Mouse (Mus musculus): ENCODE data around the gene Nrxn1. TPM values are rescaled to one million over a fixed set of nuclear protein-coding genes. Genes with fewer than 3 reads are reported as not detected.

The Nrxn1 gene
- total RNA-seq, 2 experiments from 2014 or later: 450 to 453 TPM

GRCm38 (mm10) chr17:90455904-90456303, 637.0 kb downstream of the Nrxn1 start:
- peak overlapping the region; percentile 74 for H3K4me3 ChIP-seq
- DNase-seq (ENCODE audit: low spot score in 2 of 2): peak; percentile 57 to 62
- peak overlapping the region; percentile 90 for H3K27ac ChIP-seq
- no peak for TF ChIP-seq CTCF (conservative IDR thresholded peaks at IDR 0.05)

- H3K27ac ChIP-seq: peak overlapping the region; percentile 90
- DNase-seq (ENCODE audit: low spot score in 2 of 2): peak in 1 of 2 experiments; percentile 42
- TF ChIP-seq CTCF (conservative IDR thresholded peaks at IDR 0.05): no peak
- H3K4me3 ChIP-seq: peak overlapping the region; percentile 74
These were observed 637.5 kb downstream of the Nrxn1 start for GRCm38 (mm10) chr17:90455409-90455775.

- peak overlapping the region; percentile 90 for H3K27ac ChIP-seq
- TF ChIP-seq CTCF (conservative IDR thresholded peaks at IDR 0.05): no peak
- DNase-seq (ENCODE audit: low spot score in 2 of 2): peak in 1 of 2 experiments; percentile 25
- H3K4me3 ChIP-seq: peak overlapping the region; percentile 74
These were observed 638.0 kb downstream of the Nrxn1 start for GRCm38 (mm10) chr17:90454738-90455408.

GRCm38 (mm10) chr17:90454356-90454737, 638.5 kb downstream of the Nrxn1 start:
- H3K27ac ChIP-seq: peak overlapping the region; percentile 90
- H3K4me3 ChIP-seq: peak overlapping the region; percentile 74
- DNase-seq (ENCODE audit: low spot score in 2 of 2): peak in 1 of 2 experiments; percentile 34
- TF ChIP-seq CTCF (conservative IDR thresholded peaks at IDR 0.05): 0 out of 2 replicates have a peak, but pooled peaks have one; percentile 14

- no peak for DNase-seq (ENCODE audit: low spot score in 2 of 2)
- peak overlapping the region; percentile 90 for H3K27ac ChIP-seq
- TF ChIP-seq CTCF (conservative IDR thresholded peaks at IDR 0.05): no peak
- peak overlapping the region; percentile 42 for H3K4me3 ChIP-seq
These were observed 639.6 kb downstream of the Nrxn1 start for GRCm38 (mm10) chr17:90453280-90453679.

GRCm38 (mm10) chr17:90452770-90453169, 640.1 kb downstream of the Nrxn1 start:
- peak; percentile 53 to 56 for DNase-seq (ENCODE audit: low spot score in 2 of 2)
- peak overlapping the region; percentile 42 for H3K4me3 ChIP-seq
- TF ChIP-seq CTCF (conservative IDR thresholded peaks at IDR 0.05): peak; percentile 79
- H3K27ac ChIP-seq: peak overlapping the region; percentile 90

- DNase-seq (ENCODE audit: low spot score in 2 of 2): no peak
These were observed 641.5 kb downstream of the Nrxn1 start for GRCm38 (mm10) chr17:90451384-90451783.

GRCm38 (mm10) chr17:90443067-90443466, 649.8 kb downstream of the Nrxn1 start:
- H3K4me3 ChIP-seq: no peak overlapping the region
- TF ChIP-seq CTCF (conservative IDR thresholded peaks at IDR 0.05): no peak
- H3K27ac ChIP-seq: no peak overlapping the region
- DNase-seq (ENCODE audit: low spot score in 2 of 2): no peak

More at GRCm38 (mm10) chr17:90451384-90451783, 641.5 kb downstream of the Nrxn1 start:
- Histone ChIP-seq H3K4me3 (peak overlapping the region; percentile 42), H3K27ac (peak overlapping the region; percentile 90)
- TF ChIP-seq CTCF (conservative IDR thresholded peaks at IDR 0.05): no peak

- TF ChIP-seq CTCF (conservative IDR thresholded peaks at IDR 0.05): no peak
- DNase-seq (ENCODE audit: low spot score in 2 of 2): peak; percentile 20 to 53
- no peak overlapping the region for H3K4me3 ChIP-seq
- H3K27ac ChIP-seq: peak overlapping the region; percentile 72
These were observed 657.0 kb downstream of the Nrxn1 start for GRCm38 (mm10) chr17:90435836-90436235.

- TF ChIP-seq CTCF (conservative IDR thresholded peaks at IDR 0.05): no peak
- no peak overlapping the region for H3K4me3 ChIP-seq
- H3K27ac ChIP-seq: peak overlapping the region; percentile 72
- no peak for DNase-seq (ENCODE audit: low spot score in 2 of 2)
These were observed 657.5 kb downstream of the Nrxn1 start for GRCm38 (mm10) chr17:90435371-90435770.

GRCm38 (mm10) chr17:90430211-90430610, 662.7 kb downstream of the Nrxn1 start:
- no peak overlapping the region for H3K27ac ChIP-seq
- TF ChIP-seq CTCF (conservative IDR thresholded peaks at IDR 0.05): no peak
- H3K4me3 ChIP-seq: no peak overlapping the region
- DNase-seq (ENCODE audit: low spot score in 2 of 2): no peak

GRCm38 (mm10) chr17:90425974-90426373, 666.9 kb downstream of the Nrxn1 start:
- H3K4me3 ChIP-seq: no peak overlapping the region
- TF ChIP-seq CTCF (conservative IDR thresholded peaks at IDR 0.05): no peak
- peak overlapping the region; percentile 54 for H3K27ac ChIP-seq
- peak in 1 of 2 experiments; percentile 39 for DNase-seq (ENCODE audit: low spot score in 2 of 2)

- no peak for TF ChIP-seq CTCF (conservative IDR thresholded peaks at IDR 0.05)
- no peak for DNase-seq (ENCODE audit: low spot score in 2 of 2)
- no peak overlapping the region for H3K27ac ChIP-seq
- no peak overlapping the region for H3K4me3 ChIP-seq
These were observed 670.3 kb downstream of the Nrxn1 start for GRCm38 (mm10) chr17:90422591-90422990.

- Histone ChIP-seq H3K27ac (no peak overlapping the region), H3K4me3 (no peak overlapping the region)
- no peak for DNase-seq (ENCODE audit: low spot score in 2 of 2)
- no peak for TF ChIP-seq CTCF (conservative IDR thresholded peaks at IDR 0.05)
These were observed 672.1 kb downstream of the Nrxn1 start for GRCm38 (mm10) chr17:90420757-90421156.

Data from layer of hippocampus, adult 2 months (tissue).